Mouse (Mus musculus) spleen, adult 2 months (tissue): ENCODE measurements around the gene Gm28035.

Experiments used
- CTCF ChIP-seq: fragments of 200-500 bp; IDR thresholded peaks from 2 replicates; pipeline ENCODE4 v1.5.1; 2011; ENCODE audit warnings: mild to moderate bottlenecking, inconsistent platforms; ENCODE audit not compliant: insufficient read depth, insufficient read length, insufficient replicate concordance; ENCODE audit errors: extremely low read depth
- POLR2A ChIP-seq: fragments of 200-500 bp; IDR thresholded peaks from 2 replicates; pipeline ENCODE4 v1.6.1; 2011; ENCODE audit warnings: low read depth, low read length, inconsistent platforms

- TF ChIP-seq POLR2A = no peak
- TF ChIP-seq CTCF = no peak
Measured at GRCm38 (mm10) chr2:30319260-30319659, 78.9 kb downstream of the Gm28035 start.
